Mouse (Mus musculus): ENCODE measurements around the gene Gdi2.

DNA sequence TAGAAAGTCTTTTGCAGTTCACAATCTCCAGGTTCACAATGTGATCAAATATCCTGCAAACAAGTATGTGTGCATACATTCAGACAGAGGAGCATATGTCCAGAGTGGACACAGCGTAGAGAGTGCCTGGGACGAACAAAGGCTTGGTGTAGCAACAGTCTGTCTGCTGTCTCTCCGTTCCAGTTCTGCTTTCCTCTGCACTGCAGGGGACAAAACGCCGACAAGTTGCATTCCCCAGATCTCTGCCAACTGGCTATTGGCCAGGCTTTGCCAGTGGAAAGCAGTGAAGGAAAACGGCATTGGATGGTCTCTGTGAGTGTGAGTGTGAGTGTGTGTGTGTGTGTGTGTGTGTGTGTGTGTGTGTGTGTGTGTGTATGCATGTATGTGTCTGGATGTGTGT lies 14.4 kb upstream of the Gdi2 start:
- TF ChIP-seq ZC3H11A (IDR thresholded peaks at IDR 0.05; ENCODE audit: borderline replicate concordance, low read depth, low read length) (no peak), ZNF384 (IDR thresholded peaks at IDR 0.05; ENCODE audit: low read depth, low read length) (no peak), CHD2 (IDR thresholded peaks at IDR 0.05; ENCODE audit: low read depth, low read length) (no peak), MAFK (IDR thresholded peaks at IDR 0.05; ENCODE audit: insufficient read depth, low read depth, low read length) (no peak), HCFC1 (IDR thresholded peaks at IDR 0.05; ENCODE audit: borderline replicate concordance, insufficient read depth, low read length) (no peak)

All from ES-E14 (cell line).